Mouse (Mus musculus) kidney, adult 18-20 months (tissue): ENCODE data around the gene Pgk1.

ENCODE experiments used
- DNase-seq: peaks from one replicate; pipeline ENCODE4 v3.0.0; 2021

Pgk1 gene

DNA sequence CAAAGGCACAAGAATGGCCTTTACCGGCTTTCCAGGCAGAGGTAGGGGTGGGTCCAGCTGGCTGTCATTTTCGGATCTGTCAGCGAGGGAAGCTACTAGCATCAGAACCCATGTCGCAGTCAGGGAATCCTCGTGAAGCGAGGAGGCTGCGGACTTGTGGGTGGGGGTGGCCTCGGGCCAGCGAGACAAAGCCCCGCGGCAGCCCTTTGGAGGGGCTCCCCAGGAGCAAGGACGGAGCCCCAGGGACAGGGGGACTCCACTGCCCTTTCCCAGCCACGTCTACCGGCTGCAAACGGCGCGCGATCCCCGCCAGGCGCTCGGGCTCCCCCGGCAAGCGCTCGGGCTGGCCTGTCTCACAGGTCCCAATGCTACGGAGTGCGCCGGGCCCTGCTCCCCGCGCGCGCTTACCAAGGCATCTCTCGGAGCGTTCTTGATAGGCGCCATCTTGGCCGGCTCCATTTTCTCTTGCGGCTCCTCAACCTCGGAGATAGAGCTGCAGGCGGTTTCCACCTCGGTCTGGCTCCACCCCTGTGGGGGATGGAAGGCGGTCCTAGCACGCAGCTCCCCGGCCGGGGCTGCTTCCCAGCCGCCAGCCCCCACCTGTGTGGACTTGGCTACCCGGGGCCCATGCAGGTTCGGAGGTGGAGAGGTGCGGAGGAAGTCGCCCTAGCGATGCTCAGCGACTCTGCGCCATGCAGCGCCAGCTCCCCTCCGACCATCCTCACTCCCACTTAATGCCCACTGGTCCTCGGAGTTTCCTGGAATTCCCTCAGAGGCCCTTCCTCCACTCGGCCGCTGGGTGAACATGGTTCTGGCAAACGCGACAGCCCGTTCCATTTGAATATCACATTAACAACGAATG is 32.5 kb downstream of the Pgk1 start:
- DNase-seq = peak; percentile 76

- DNase-seq = no peak
Observed at GRCm38 (mm10) chrX:106221058-106221457, 34.2 kb downstream of the Pgk1 start, which contains the start of gene Taf9b. Gene Taf9b, minus strand, starts transcription at chrX:106221158.
